Mouse (Mus musculus): Measurements from ENCODE around the gene Cadps2. TPM values are rescaled to one million over a fixed set of nuclear protein-coding genes. Genes with fewer than 3 reads are reported as not detected.

Cadps2 gene
- 6.1 and 8.9 TPM in 2 replicates for polyA plus RNA-seq (2015; fragmentation: Nextera tagmentation; extraction: Ambion mirVana)

DNA sequence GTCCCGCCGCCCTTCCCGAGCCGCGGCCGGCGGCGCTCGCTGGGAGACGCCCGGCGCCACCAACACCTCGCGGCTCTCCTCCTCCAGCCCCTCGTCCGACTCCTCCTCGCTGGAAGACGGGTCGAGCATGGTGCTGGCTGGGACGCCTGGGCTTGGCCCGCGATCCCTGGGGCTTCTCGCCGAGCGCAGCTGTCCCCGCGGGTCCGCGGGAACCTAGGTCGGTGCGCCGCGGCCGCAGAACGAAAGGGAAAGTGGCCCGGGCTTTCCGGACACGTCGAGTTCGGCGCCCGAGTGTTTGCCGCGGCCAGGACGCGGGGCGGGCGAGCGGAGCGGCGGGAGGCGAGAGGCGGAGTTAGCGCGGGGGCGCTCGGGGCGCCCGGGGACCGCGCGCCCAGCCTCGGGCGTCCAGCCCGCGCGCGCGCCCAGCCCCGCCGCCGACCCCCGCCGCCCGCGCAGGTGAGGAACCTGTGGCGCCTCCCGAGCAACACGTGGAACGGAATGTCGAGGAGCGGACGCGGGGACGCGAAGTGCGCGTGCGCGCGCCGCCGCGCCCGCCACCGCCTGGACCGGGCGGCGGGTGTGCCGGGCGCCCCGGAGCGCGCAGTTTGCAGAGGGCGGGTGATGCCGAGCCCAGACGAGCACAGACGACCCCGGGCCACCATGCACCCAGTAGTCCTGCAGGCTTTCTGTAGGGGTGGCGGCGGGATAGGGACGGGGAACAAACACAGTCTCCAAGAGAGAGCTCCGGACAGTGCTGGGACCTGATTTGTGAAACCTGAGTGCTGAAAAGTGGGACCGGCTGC, at the start of gene Cadps2:
Cadps2 (minus strand) TSS at position 413 of the 803 bp plus-strand sequence.
- under 1% methylated on average over 96 of the region's 114 CpGs for WGBS
- Histone ChIP-seq H3K9ac (ENCODE audit: low read depth, low read length) (peak within 1 kb of the TSS; percentile 74), H3K9me3 (replicated peaks; ENCODE audit: control insufficient read depth, low read length, poor library complexity, severe bottlenecking) (no peaks in the 10 kb centered on the region), H3K4me1 (ENCODE audit: control insufficient read depth, insufficient read depth, low read length) (peaks cover 12% of the 10 kb centered on the region), H3K36me3 (ENCODE audit: control insufficient read depth, insufficient read depth, low read length) (no peaks in the 10 kb centered on the region), H3K27ac (ENCODE audit: low read length) (peak within 1 kb of the TSS; percentile 47; the same call in 1 of the 2 replicates), H3K27me3 (ENCODE audit: control insufficient read depth, insufficient read depth, low read depth, low read length) (peaks cover 11% of the 10 kb centered on the region; the same call in 1 of the 2 replicates), H3K4me3 (ENCODE audit: low read depth, low read length) (peak within 1 kb of the TSS; percentile 82), H3K4me2 (ENCODE audit: low read length) (peak within 1 kb of the TSS; percentile 96)
- peak; percentile 87 for ATAC-seq

DNA sequence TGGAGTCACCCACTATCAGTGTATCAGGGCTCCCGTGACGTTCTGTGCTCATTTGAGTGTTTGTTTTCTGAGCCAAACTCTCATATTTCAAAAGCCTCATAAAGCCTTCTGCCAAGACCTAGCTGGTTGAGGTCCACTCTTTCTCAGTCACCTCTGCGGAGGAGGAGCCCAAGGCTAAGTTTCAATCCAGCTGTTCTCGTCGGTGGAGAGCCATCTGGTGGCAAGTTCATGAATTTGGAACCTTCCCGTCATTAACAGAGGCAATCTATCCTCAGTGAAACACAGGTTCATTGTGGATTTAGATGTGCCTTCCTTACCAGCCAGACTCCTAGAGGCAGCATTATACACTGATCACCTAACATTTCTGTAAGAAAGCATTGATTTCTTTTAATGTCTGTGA, 47.2 kb upstream of the Cadps2 start:
- 17% methylated on average over 6 of the region's 6 CpGs for WGBS
- no peak overlapping the region for H3K4me3 ChIP-seq (ENCODE audit: low read depth, low read length)
- ATAC-seq = 0 out of 2 replicates have a peak, but pooled peaks have one; percentile 32

DNA sequence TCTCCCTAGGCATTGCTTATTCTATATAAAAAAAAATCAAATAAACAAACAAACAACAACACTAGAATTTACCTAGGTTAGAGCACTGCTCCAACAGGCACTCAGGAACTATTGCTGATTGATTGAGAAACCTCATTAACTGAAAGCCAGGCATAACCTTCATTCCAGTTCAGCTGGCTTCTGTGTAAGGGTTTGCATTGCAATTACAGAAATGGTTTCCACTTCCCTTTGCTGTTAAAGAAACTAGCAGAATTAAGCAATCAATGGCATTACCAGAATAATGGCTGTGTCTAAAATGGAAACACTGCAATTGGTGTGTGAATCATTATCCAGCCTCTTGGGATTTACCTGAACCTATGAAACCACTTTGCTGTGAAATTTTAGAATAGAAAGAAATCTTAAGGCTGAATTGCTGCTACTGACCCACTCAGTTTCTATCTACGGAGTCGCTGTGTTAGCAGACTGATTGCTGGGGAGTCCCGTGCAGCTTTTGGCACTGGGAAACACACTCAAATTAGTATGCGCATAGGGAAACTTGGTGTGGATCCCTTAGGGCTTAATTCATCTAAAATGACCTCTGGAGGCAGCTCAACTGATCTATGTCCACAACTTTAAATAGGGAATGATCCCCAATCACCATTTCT, 37.7 kb upstream of the Cadps2 start:
- no peaks in the 10 kb centered on the region for H3K9me3 ChIP-seq (replicated peaks; ENCODE audit: control insufficient read depth, low read length, poor library complexity, severe bottlenecking)
- H3K27ac ChIP-seq (ENCODE audit: low read length) = no peak overlapping the region
- no peaks in the 10 kb centered on the region; the same call in 1 of the 2 replicates for H3K4me1 ChIP-seq (ENCODE audit: control insufficient read depth, insufficient read depth, low read length)
- no peak overlapping the region for H3K4me3 ChIP-seq (ENCODE audit: low read depth, low read length)
- H3K36me3 ChIP-seq (ENCODE audit: control insufficient read depth, insufficient read depth, low read length) = no peaks in the 10 kb centered on the region
- no peak for ATAC-seq
- H3K27me3 ChIP-seq (ENCODE audit: control insufficient read depth, insufficient read depth, low read depth, low read length) = no peaks in the 10 kb centered on the region
- no peak overlapping the region; the same call in 1 of the 2 replicates for H3K4me2 ChIP-seq (ENCODE audit: low read length)
- H3K9ac ChIP-seq (ENCODE audit: low read depth, low read length) = no peak overlapping the region
- WGBS = 40% methylated on average over 4 of the region's 4 CpGs

More for the DNA sequence above, 47.2 kb upstream of the Cadps2 start:
- no peaks in the 10 kb centered on the region for H3K4me1 ChIP-seq (ENCODE audit: control insufficient read depth, insufficient read depth, low read length)
- H3K36me3 ChIP-seq (ENCODE audit: control insufficient read depth, insufficient read depth, low read length) = no peaks in the 10 kb centered on the region
- no peak overlapping the region for H3K9ac ChIP-seq (ENCODE audit: low read depth, low read length)
- no peaks in the 10 kb centered on the region for H3K27me3 ChIP-seq (ENCODE audit: control insufficient read depth, insufficient read depth, low read depth, low read length)
- no peak overlapping the region for H3K27ac ChIP-seq (ENCODE audit: low read length)
- no peak overlapping the region for H3K4me2 ChIP-seq (ENCODE audit: low read length)
- H3K9me3 ChIP-seq (replicated peaks; ENCODE audit: control insufficient read depth, low read length, poor library complexity, severe bottlenecking) = no peaks in the 10 kb centered on the region

DNA sequence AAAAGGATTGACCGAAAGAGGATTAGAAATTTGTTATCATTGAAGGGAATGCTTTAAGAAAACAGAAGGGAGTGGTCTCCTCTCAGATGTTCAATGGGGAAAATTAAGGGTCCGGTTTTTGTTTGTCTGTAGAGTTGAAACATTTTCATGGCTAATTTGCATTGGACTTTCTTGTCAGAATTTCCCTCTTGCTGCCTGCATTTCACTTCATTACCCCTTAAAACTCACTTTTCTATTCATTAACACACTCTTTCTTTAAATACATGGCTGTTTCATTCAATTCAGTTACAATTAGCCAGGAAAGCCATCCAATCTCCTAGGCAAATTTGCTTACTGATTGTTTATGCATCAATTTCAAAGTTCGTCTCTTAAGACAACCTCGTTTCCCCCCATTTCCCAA, 37.1 kb upstream of the Cadps2 start:
- H3K4me2 ChIP-seq (ENCODE audit: low read length) = no peak overlapping the region
- WGBS = 52% methylated on average over 4 of the region's 4 CpGs
- no peak for ATAC-seq

DNA sequence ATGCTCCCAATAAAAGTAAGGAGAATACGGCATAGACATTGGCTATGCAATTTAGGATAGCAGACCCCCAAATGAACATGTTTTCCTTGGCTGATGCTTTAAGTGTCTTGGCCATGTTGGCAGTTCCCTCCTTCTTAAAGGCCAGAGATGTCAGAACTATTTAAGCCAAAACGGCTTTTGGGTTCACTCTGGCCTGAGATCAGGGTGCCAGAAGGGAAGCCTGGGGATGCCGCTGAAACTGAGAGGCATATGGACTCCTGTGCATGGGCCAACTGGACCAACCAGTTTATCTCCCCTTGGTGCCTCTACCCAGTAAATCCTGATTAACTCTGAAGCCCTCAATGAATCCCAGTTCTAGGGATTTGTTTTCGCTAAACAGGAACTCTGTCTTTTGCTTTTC, 34.6 kb upstream of the Cadps2 start:
- 90% methylated on average over 4 of the region's 4 CpGs for WGBS
- H3K9me3 ChIP-seq (replicated peaks; ENCODE audit: control insufficient read depth, low read length, poor library complexity, severe bottlenecking) = no peaks in the 10 kb centered on the region
- H3K36me3 ChIP-seq (ENCODE audit: control insufficient read depth, insufficient read depth, low read length) = no peaks in the 10 kb centered on the region
- no peak overlapping the region for H3K9ac ChIP-seq (ENCODE audit: low read depth, low read length)
- H3K4me3 ChIP-seq (ENCODE audit: low read depth, low read length) = no peak overlapping the region
- no peaks in the 10 kb centered on the region; the same call in 1 of the 2 replicates for H3K4me1 ChIP-seq (ENCODE audit: control insufficient read depth, insufficient read depth, low read length)
- ATAC-seq = no peak
- no peak overlapping the region for H3K27ac ChIP-seq (ENCODE audit: low read length)
- H3K27me3 ChIP-seq (ENCODE audit: control insufficient read depth, insufficient read depth, low read depth, low read length) = no peaks in the 10 kb centered on the region
- no peak overlapping the region for H3K4me2 ChIP-seq (ENCODE audit: low read length)

More for the DNA sequence above, 37.1 kb upstream of the Cadps2 start:
- Histone ChIP-seq H3K4me3 (ENCODE audit: low read depth, low read length) (no peak overlapping the region), H3K36me3 (ENCODE audit: control insufficient read depth, insufficient read depth, low read length) (no peaks in the 10 kb centered on the region), H3K4me1 (ENCODE audit: control insufficient read depth, insufficient read depth, low read length) (no peaks in the 10 kb centered on the region; the same call in 1 of the 2 replicates), H3K9ac (ENCODE audit: low read depth, low read length) (no peak overlapping the region), H3K9me3 (replicated peaks; ENCODE audit: control insufficient read depth, low read length, poor library complexity, severe bottlenecking) (no peaks in the 10 kb centered on the region), H3K27me3 (ENCODE audit: control insufficient read depth, insufficient read depth, low read depth, low read length) (no peaks in the 10 kb centered on the region), H3K27ac (ENCODE audit: low read length) (no peak overlapping the region)

DNA sequence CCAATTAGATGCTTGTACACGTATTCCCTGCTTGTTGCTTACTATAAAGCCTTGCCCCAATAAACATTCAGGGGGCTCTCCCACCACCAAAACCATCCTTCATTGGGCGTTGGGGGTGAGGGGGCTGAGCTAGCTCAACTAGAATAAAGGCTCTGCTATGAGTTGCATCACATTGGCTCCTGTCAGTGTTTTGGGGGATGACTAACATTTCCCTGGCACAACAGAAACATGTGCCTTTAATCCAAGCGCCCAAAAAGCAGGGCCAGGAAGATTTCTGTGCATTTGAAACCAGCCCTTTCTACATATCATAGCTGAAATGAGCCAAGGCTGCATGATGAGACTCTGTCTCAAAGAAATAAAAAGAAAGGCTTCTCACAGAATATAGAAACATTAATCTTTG, 34.0 kb upstream of the Cadps2 start:
- ATAC-seq = no peak
- Histone ChIP-seq H3K36me3 (ENCODE audit: control insufficient read depth, insufficient read depth, low read length) (no peaks in the 10 kb centered on the region), H3K4me3 (ENCODE audit: low read depth, low read length) (no peak overlapping the region), H3K4me2 (ENCODE audit: low read length) (no peak overlapping the region), H3K9me3 (replicated peaks; ENCODE audit: control insufficient read depth, low read length, poor library complexity, severe bottlenecking) (no peaks in the 10 kb centered on the region), H3K27ac (ENCODE audit: low read length) (no peak overlapping the region), H3K9ac (ENCODE audit: low read depth, low read length) (no peak overlapping the region), H3K27me3 (ENCODE audit: control insufficient read depth, insufficient read depth, low read depth, low read length) (no peaks in the 10 kb centered on the region), H3K4me1 (ENCODE audit: control insufficient read depth, insufficient read depth, low read length) (no peaks in the 10 kb centered on the region; the same call in 1 of the 2 replicates)
- WGBS = 87% methylated on average over 3 of the region's 3 CpGs

DNA sequence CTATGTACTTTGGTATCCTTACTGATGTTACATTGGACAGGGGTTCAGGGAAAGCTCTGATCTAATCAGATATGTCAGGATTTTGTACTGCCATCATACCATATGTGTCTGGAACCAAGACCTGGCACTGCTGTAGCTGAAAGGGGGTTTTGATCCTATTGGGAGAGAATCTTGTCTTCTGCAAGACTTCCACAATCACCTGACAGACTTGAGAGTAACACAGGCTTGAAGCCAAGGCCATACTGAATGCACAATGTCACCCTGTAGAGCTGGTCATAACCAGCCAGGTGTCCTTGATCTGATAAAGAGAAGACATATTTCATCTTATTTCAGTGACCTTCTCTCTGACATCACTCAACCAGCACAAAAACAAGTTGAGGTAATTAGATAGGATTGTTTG, 30.8 kb upstream of the Cadps2 start:
- Histone ChIP-seq H3K4me3 (ENCODE audit: low read depth, low read length) (no peak overlapping the region), H3K36me3 (ENCODE audit: control insufficient read depth, insufficient read depth, low read length) (no peaks in the 10 kb centered on the region), H3K27ac (ENCODE audit: low read length) (no peak overlapping the region), H3K4me1 (ENCODE audit: control insufficient read depth, insufficient read depth, low read length) (no peaks in the 10 kb centered on the region), H3K27me3 (ENCODE audit: control insufficient read depth, insufficient read depth, low read depth, low read length) (no peaks in the 10 kb centered on the region), H3K9me3 (replicated peaks; ENCODE audit: control insufficient read depth, low read length, poor library complexity, severe bottlenecking) (no peaks in the 10 kb centered on the region), H3K4me2 (ENCODE audit: low read length) (no peak overlapping the region), H3K9ac (ENCODE audit: low read depth, low read length) (no peak overlapping the region)
- no peak for ATAC-seq

DNA sequence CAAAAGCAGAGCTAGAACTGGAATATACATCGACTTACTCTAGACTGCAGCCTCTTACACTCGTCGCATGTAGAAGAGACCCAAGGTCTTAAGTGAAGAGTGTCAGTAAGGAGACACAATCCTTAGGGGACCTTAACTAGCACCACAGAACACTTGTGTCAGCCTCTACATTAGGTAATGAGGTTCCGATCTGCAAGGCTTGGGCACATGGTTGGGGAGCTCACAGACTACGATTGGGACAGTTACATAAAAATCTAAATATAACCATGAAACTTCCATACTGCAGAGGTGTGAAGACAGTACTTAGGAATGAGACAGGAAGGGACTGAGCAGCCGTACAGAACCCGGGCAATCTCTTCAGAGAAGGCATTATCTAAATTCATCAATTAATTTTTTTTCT, 27.1 kb upstream of the Cadps2 start:
- Histone ChIP-seq H3K4me1 (ENCODE audit: control insufficient read depth, insufficient read depth, low read length) (no peaks in the 10 kb centered on the region), H3K36me3 (ENCODE audit: control insufficient read depth, insufficient read depth, low read length) (no peaks in the 10 kb centered on the region), H3K4me3 (ENCODE audit: low read depth, low read length) (no peak overlapping the region), H3K27me3 (ENCODE audit: control insufficient read depth, insufficient read depth, low read depth, low read length) (no peaks in the 10 kb centered on the region), H3K4me2 (ENCODE audit: low read length) (no peak overlapping the region), H3K27ac (ENCODE audit: low read length) (no peak overlapping the region), H3K9ac (ENCODE audit: low read depth, low read length) (no peak overlapping the region), H3K9me3 (replicated peaks; ENCODE audit: control insufficient read depth, low read length, poor library complexity, severe bottlenecking) (no peaks in the 10 kb centered on the region)
- 94% methylated on average over 7 of the region's 7 CpGs for WGBS
- ATAC-seq = no peak

DNA sequence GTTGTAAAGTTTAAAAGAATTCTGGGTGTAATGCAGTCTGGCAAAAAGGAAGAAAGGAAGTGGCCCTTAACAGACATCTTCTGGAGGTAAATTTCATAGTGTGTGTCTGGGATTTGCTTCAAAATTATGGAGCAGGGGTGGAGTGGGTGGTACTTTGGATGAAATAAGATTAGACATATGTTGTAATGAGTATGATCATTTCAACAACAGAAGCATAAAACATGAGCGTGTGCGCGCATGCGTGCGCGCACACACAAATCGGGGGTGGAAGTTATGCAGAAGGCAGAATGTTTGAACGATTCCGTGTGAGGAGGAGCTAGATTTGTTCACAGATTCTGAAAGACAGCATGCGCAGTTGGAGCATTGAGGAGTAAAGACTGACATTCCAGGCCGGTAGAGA, 14.2 kb upstream of the Cadps2 start:
- no peak for ATAC-seq
- Histone ChIP-seq H3K4me2 (ENCODE audit: low read length) (no peak overlapping the region), H3K27ac (ENCODE audit: low read length) (no peak overlapping the region), H3K9ac (ENCODE audit: low read depth, low read length) (no peak overlapping the region), H3K4me1 (ENCODE audit: control insufficient read depth, insufficient read depth, low read length) (no peaks in the 10 kb centered on the region), H3K4me3 (ENCODE audit: low read depth, low read length) (no peak overlapping the region), H3K27me3 (ENCODE audit: control insufficient read depth, insufficient read depth, low read depth, low read length) (no peaks in the 10 kb centered on the region), H3K9me3 (replicated peaks; ENCODE audit: control insufficient read depth, low read length, poor library complexity, severe bottlenecking) (no peaks in the 10 kb centered on the region), H3K36me3 (ENCODE audit: control insufficient read depth, insufficient read depth, low read length) (no peaks in the 10 kb centered on the region)
- 94% methylated on average over 11 of the region's 11 CpGs for WGBS

All from midbrain, embryonic 16.5 days (tissue).